In genomic region chr17:46605126-46605525, GRCm38 (mm10) we compare ENCODE assay signal across 14 mouse cellular contexts. TPM values are rescaled to one million over a fixed set of nuclear protein-coding genes. Genes with fewer than 3 reads are reported as not detected.
DNase-seq lines count a peak whose midpoint lies in the region; ATAC-seq and TF ChIP-seq lines count a peak whose summit lies in the region.
"Had no signal": no experiment of that assay in that cellular context is flagged by ENCODE, and none has a peak within 500 bp of the region (broad histone marks: within the 10 kb centered on the region; RNA-seq: fewer than 3 reads in every experiment).

No protein-coding gene starts in this region.

- peaks cover 62% of the 10 kb centered on the region for H3K4me1 ChIP-seq in kidney, embryonic 15.5 days
- H3K4me1 ChIP-seq in embryonic facial prominence, embryonic 12.5 days, result peaks cover 33% of the 10 kb centered on the region
- peaks cover 62% of the 10 kb centered on the region for H3K4me1 ChIP-seq in embryonic facial prominence, embryonic 15.5 days
- no peaks in the 10 kb centered on the region for H3K4me1 ChIP-seq in midbrain, postnatal 0 days (ENCODE audit: insufficient read depth, low read length)

- no peak for DNase-seq in kidney, postnatal 25 days
- no peak for DNase-seq in midbrain, postnatal 0 days (ENCODE audit: low spot score)
- DNase-seq in right cerebral cortex, postnatal 25 days, result no peak
- no peak for DNase-seq in gastrocnemius, postnatal 25 days
- DNase-seq: adrenal gland, postnatal 36 days; heart, postnatal 36 days; kidney, adult 18-20 months; lung, postnatal 10 days; right cerebral cortex, postnatal 4 days; thymus, postnatal 14 days had no signal

- TF ChIP-seq CTCF in midbrain, postnatal 0 days (IDR thresholded peaks at IDR 0.05), result no peak

- no peak overlapping the region for H3K4me3 ChIP-seq in kidney, embryonic 15.5 days (replicated peaks)
- H3K4me3 ChIP-seq in embryonic facial prominence, embryonic 12.5 days, result no peak overlapping the region
- H3K4me3 ChIP-seq in embryonic facial prominence, embryonic 15.5 days (replicated peaks), result no peak overlapping the region
- no peak overlapping the region for H3K4me3 ChIP-seq in midbrain, postnatal 0 days (ENCODE audit: low read depth, low read length)
- H3K4me3 ChIP-seq: erythroblast, embryonic 14.5 days had no signal

- no peak for ATAC-seq in kidney, embryonic 15.5 days (replicated peaks; ENCODE audit: low FRiP score)
- no peak for ATAC-seq in embryonic facial prominence, embryonic 12.5 days (ENCODE audit: insufficient number of reproducible peaks, insufficient read depth, low FRiP score, low TSS enrichment)
- ATAC-seq in embryonic facial prominence, embryonic 15.5 days (ENCODE audit: insufficient number of reproducible peaks, low FRiP score, low TSS enrichment, low read depth), result no peak
- ATAC-seq in midbrain, postnatal 0 days (ENCODE audit: low FRiP score), result no peak

- 60% methylated on average over 5 of the region's 5 CpGs for WGBS in kidney, embryonic 15.5 days
- WGBS in embryonic facial prominence, embryonic 12.5 days, result 67% methylated on average over 5 of the region's 5 CpGs
- WGBS in embryonic facial prominence, embryonic 15.5 days, result 66% methylated on average over 5 of the region's 5 CpGs
- WGBS in midbrain, postnatal 0 days, result 37% methylated on average over 5 of the region's 5 CpGs

- H3K27me3 ChIP-seq in kidney, embryonic 15.5 days, result no peaks in the 10 kb centered on the region
- H3K27me3 ChIP-seq in embryonic facial prominence, embryonic 12.5 days, result no peaks in the 10 kb centered on the region
- H3K27me3 ChIP-seq in embryonic facial prominence, embryonic 15.5 days, result no peaks in the 10 kb centered on the region
- no peaks in the 10 kb centered on the region for H3K27me3 ChIP-seq in midbrain, postnatal 0 days (ENCODE audit: insufficient read depth, low read length)

- no peak overlapping the region for H3K4me2 ChIP-seq in kidney, embryonic 15.5 days
- no peak overlapping the region for H3K4me2 ChIP-seq in embryonic facial prominence, embryonic 12.5 days (replicated peaks)
- H3K4me2 ChIP-seq in embryonic facial prominence, embryonic 15.5 days (replicated peaks), result no peak overlapping the region
- H3K4me2 ChIP-seq in midbrain, postnatal 0 days (ENCODE audit: low read depth, low read length, poor library complexity, severe bottlenecking), result no peak overlapping the region

- peak overlapping the region; percentile 66 for H3K27ac ChIP-seq in kidney, embryonic 15.5 days
- H3K27ac ChIP-seq in embryonic facial prominence, embryonic 12.5 days, result peak overlapping the region; percentile 54; the same call in 1 of the 2 replicates
- peak overlapping the region; percentile 13; the same call in 1 of the 2 replicates for H3K27ac ChIP-seq in embryonic facial prominence, embryonic 15.5 days (replicated peaks)
- H3K27ac ChIP-seq in midbrain, postnatal 0 days (ENCODE audit: low read depth, low read length), result 0 out of 2 replicates have a peak overlapping the region, but pooled peaks have one; percentile 38

- H3K9me3 ChIP-seq in kidney, embryonic 15.5 days (replicated peaks), result no peaks in the 10 kb centered on the region
- no peaks in the 10 kb centered on the region for H3K9me3 ChIP-seq in embryonic facial prominence, embryonic 12.5 days
- no peaks in the 10 kb centered on the region for H3K9me3 ChIP-seq in embryonic facial prominence, embryonic 15.5 days (replicated peaks)
- no peaks in the 10 kb centered on the region for H3K9me3 ChIP-seq in midbrain, postnatal 0 days (ENCODE audit: low read length)

- no peaks in the 10 kb centered on the region; the same call in 1 of the 2 replicates for H3K36me3 ChIP-seq in kidney, embryonic 15.5 days
- H3K36me3 ChIP-seq in embryonic facial prominence, embryonic 12.5 days, result no peaks in the 10 kb centered on the region
- H3K36me3 ChIP-seq in embryonic facial prominence, embryonic 15.5 days, result no peaks in the 10 kb centered on the region
- no peaks in the 10 kb centered on the region for H3K36me3 ChIP-seq in midbrain, postnatal 0 days (ENCODE audit: insufficient read depth, low read length)

- no peak overlapping the region for H3K9ac ChIP-seq in kidney, embryonic 15.5 days
- H3K9ac ChIP-seq in embryonic facial prominence, embryonic 12.5 days, result no peak overlapping the region
- H3K9ac ChIP-seq in embryonic facial prominence, embryonic 15.5 days, result no peak overlapping the region
- H3K9ac ChIP-seq in midbrain, postnatal 0 days (replicated peaks; ENCODE audit: low read length, poor library complexity, severe bottlenecking), result no peak overlapping the region

RNA-seq across cellular contexts. Expression of gene Ptk7, which starts 24.2 kb away (rescaled TPM):
- 120 and 138 TPM in 2 replicates for polyA plus RNA-seq in kidney, embryonic 15.5 days (2015; fragmentation: Nextera tagmentation; extraction: Ambion mirVana)
- 130 and 134 TPM in 2 replicates for polyA plus RNA-seq in embryonic facial prominence, embryonic 12.5 days (2016; fragmentation: Nextera tagmentation; extraction: Ambion mirVana)
- 156 and 161 TPM in 2 replicates for polyA plus RNA-seq in embryonic facial prominence, embryonic 15.5 days (2015; fragmentation: Nextera tagmentation; extraction: Ambion mirVana)
- 61.8 and 62.6 TPM in 2 replicates for total RNA-seq in midbrain, postnatal 0 days (2014; rRNA removed)
- polyA plus RNA-seq in midbrain, postnatal 0 days (2015; fragmentation: Nextera tagmentation; extraction: Ambion mirVana), result 22.5 and 22.9 TPM in 2 replicates
- 1 to 10 TPM; 1.1 to 1.3 TPM for total RNA-seq in gastrocnemius, postnatal 25 days (2021)

RNA-seq across cellular contexts. Expression of gene Klc4, which starts 40.7 kb away (rescaled TPM):
- polyA plus RNA-seq in kidney, embryonic 15.5 days (2015; fragmentation: Nextera tagmentation; extraction: Ambion mirVana), result 36.9 and 42.4 TPM in 2 replicates
- 28.5 and 29.8 TPM in 2 replicates for polyA plus RNA-seq in embryonic facial prominence, embryonic 12.5 days (2016; fragmentation: Nextera tagmentation; extraction: Ambion mirVana)
- polyA plus RNA-seq in embryonic facial prominence, embryonic 15.5 days (2015; fragmentation: Nextera tagmentation; extraction: Ambion mirVana), result 23.4 and 24.5 TPM in 2 replicates
- 24.5 and 28.5 TPM in 2 replicates for total RNA-seq in midbrain, postnatal 0 days (2014; rRNA removed)
- 20.0 and 22.2 TPM in 2 replicates for polyA plus RNA-seq in midbrain, postnatal 0 days (2015; fragmentation: Nextera tagmentation; extraction: Ambion mirVana)
- total RNA-seq in gastrocnemius, postnatal 25 days (2021), result 10 to 100 TPM; 12.7 to 15.0 TPM

RNA-seq across cellular contexts. Expression of gene Mrpl2, which starts 40.9 kb away (rescaled TPM):
- polyA plus RNA-seq in kidney, embryonic 15.5 days (2015; fragmentation: Nextera tagmentation; extraction: Ambion mirVana), result 108 and 124 TPM in 2 replicates
- polyA plus RNA-seq in embryonic facial prominence, embryonic 12.5 days (2016; fragmentation: Nextera tagmentation; extraction: Ambion mirVana), result 98.1 and 102 TPM in 2 replicates
- 92.9 and 95.8 TPM in 2 replicates for polyA plus RNA-seq in embryonic facial prominence, embryonic 15.5 days (2015; fragmentation: Nextera tagmentation; extraction: Ambion mirVana)
- total RNA-seq in midbrain, postnatal 0 days (2014; rRNA removed), result 46.7 and 47.4 TPM in 2 replicates
- polyA plus RNA-seq in midbrain, postnatal 0 days (2015; fragmentation: Nextera tagmentation; extraction: Ambion mirVana), result 85.5 and 85.7 TPM in 2 replicates
- total RNA-seq in gastrocnemius, postnatal 25 days (2021), result 100 to 1,000 TPM in 1 of 2 experiments, 10 to 100 TPM in 1; 99.2 to 110 TPM

RNA-seq across cellular contexts. Expression of gene Cul7, which starts 45.0 kb away (rescaled TPM):
- 55.5 and 59.2 TPM in 2 replicates for polyA plus RNA-seq in kidney, embryonic 15.5 days (2015; fragmentation: Nextera tagmentation; extraction: Ambion mirVana)
- 57.3 and 61.1 TPM in 2 replicates for polyA plus RNA-seq in embryonic facial prominence, embryonic 12.5 days (2016; fragmentation: Nextera tagmentation; extraction: Ambion mirVana)
- polyA plus RNA-seq in embryonic facial prominence, embryonic 15.5 days (2015; fragmentation: Nextera tagmentation; extraction: Ambion mirVana), result 64.0 and 64.1 TPM in 2 replicates
- 83.5 and 92.4 TPM in 2 replicates for total RNA-seq in midbrain, postnatal 0 days (2014; rRNA removed)
- 26.2 and 26.6 TPM in 2 replicates for polyA plus RNA-seq in midbrain, postnatal 0 days (2015; fragmentation: Nextera tagmentation; extraction: Ambion mirVana)
- total RNA-seq in gastrocnemius, postnatal 25 days (2021), result 10 to 100 TPM in 1 of 2 experiments, 1 to 10 TPM in 1; 8.8 to 14.4 TPM

RNA-seq across cellular contexts. Expression of gene Srf, which starts 49.2 kb away (rescaled TPM):
- 9.1 and 9.5 TPM in 2 replicates for polyA plus RNA-seq in kidney, embryonic 15.5 days (2015; fragmentation: Nextera tagmentation; extraction: Ambion mirVana)
- 10.5 and 12.0 TPM in 2 replicates for polyA plus RNA-seq in embryonic facial prominence, embryonic 12.5 days (2016; fragmentation: Nextera tagmentation; extraction: Ambion mirVana)
- 8.6 and 8.8 TPM in 2 replicates for polyA plus RNA-seq in embryonic facial prominence, embryonic 15.5 days (2015; fragmentation: Nextera tagmentation; extraction: Ambion mirVana)
- total RNA-seq in midbrain, postnatal 0 days (2014; rRNA removed), result 45.8 and 69.0 TPM in 2 replicates
- 2.6 and 3.3 TPM in 2 replicates for polyA plus RNA-seq in midbrain, postnatal 0 days (2015; fragmentation: Nextera tagmentation; extraction: Ambion mirVana)
- 10 to 100 TPM; 64.6 to 85.8 TPM for total RNA-seq in gastrocnemius, postnatal 25 days (2021)

Comparison
In these comparisons a context has a peak if more than half of its experiments do, and no peak if none do; other contexts are left out.
1. H3K27ac ChIP-seq: peak in every context shown above with its lines; median percentile 66 in kidney, embryonic 15.5 days; 54 in embryonic facial prominence, embryonic 12.5 days; 38 in midbrain, postnatal 0 days; 13 in embryonic facial prominence, embryonic 15.5 days.